Mouse (Mus musculus) mature B cell (primary cell): Measurements from ENCODE around the gene Alkbh7.

Experiments
- in situ Hi-C: fragments of 300-500 bp; cut with MboI; formaldehyde crosslinking; loops from 2 replicates; pipeline ENCODE4 v1.14.3; 2019

The Alkbh7 gene

DNA sequence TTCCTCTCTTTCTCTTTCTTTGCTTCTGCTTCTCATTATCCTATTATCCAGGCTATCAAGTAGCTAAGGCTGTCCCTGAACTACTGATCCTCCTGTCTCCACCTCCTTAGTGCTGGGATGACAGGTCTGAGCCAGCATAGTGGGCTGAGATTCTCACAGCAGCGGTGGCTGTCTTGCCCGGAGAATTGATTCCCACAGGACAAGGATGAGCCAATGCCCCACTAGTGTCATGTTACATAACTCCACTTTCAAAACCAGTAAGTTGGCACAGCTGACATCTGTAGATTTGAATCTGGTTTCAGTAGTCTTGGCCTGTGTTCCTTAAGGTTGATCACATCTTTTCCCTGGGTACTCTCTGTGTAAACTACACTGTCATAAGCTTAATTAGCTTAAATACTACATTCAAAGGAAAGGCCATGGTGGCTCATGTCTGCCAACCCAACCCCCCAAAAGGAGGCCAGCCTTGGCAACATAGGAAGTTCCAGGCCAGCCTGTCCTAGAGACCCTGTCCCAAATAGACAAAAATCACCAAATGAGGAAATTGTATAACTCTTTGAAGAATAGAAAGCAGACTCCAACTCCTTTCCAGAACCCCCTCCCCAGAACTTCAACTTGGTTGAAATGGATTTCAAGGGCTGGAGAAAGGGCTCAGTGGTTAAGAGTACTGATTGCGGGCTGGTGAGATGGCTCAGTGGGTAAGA, 10.9 kb upstream of the Alkbh7 start:
- in situ Hi-C loops = no loop called here

- in situ Hi-C loops = no loop called here
Observed at GRCm38 (mm10) chr17:56988441-56988840, 8.7 kb upstream of the Alkbh7 start.

GRCm38 (mm10) chr17:56988921-56989430, 8.2 kb upstream of the Alkbh7 start:
- in situ Hi-C loops = no loop called here

GRCm38 (mm10) chr17:56989467-56990114, 7.5 kb upstream of the Alkbh7 start:
- in situ Hi-C loops = loop anchor here (10.0 kb wide), 1 partner anchor 345 kb away; no protein-coding TSS in a partner anchor

- in situ Hi-C loops = loop anchor here (10.0 kb wide), 1 partner anchor 345 kb away; no protein-coding TSS in a partner anchor
Observed at GRCm38 (mm10) chr17:56990115-56990746, 6.9 kb upstream of the Alkbh7 start, which contains the start of gene Clpp. TSS of gene Clpp (plus strand) at chr17:56990305.

GRCm38 (mm10) chr17:56990966-56991365, 6.2 kb upstream of the Alkbh7 start:
- in situ Hi-C loops = loop anchor here (10.0 kb wide), 1 partner anchor 344 kb away; no protein-coding TSS in a partner anchor

- in situ Hi-C loops = loop anchor here (5.0 to 10.0 kb wide), 2 partner anchors 172 to 340 kb away; no protein-coding TSS in a partner anchor
Observed at GRCm38 (mm10) chr17:56995046-56995445, 2.1 kb upstream of the Alkbh7 start.

DNA sequence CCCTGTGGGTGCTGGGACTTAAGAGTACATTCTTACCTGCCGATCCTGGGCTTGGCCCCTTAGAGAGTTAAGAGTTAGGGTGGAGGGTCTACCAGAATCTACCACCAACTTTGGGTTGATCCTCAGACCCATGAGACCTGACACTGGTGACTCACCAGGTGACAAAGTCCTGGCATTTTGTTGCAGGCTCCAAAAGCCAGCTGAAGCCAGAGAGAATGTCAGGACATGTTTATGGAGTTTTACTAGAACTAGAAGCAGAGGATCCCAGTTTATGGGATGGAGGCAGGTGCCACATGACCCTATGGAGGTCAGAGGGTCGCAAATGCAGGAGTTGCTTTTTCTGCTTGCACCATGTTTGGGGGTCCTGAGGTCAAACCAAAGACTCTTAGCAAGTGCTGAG, 633 bp upstream of the Alkbh7 start:
- in situ Hi-C loops = loop anchor here (5.0 to 10.0 kb wide), 2 partner anchors 171 to 338 kb away; no protein-coding TSS in a partner anchor

DNA sequence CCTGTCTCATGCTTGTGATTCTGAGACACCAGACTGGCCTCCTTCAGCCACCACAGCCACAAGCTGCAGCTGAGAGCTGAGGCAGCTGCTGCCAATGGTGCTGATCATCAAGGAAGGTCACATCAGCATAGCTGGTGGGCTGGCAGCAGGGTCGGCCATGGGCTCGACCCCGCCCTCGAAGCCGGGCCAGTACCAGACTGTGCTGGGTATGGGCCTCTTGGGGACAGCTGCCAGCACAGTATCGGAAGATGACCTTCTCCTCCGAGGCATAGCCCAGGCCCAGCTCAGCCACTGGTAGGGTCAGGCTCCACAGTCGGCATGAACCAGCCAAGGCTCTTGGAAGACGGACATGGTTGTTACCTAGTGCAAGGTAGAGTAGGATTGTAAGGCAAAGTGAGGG, 2.3 kb downstream of the Alkbh7 start:
- in situ Hi-C loops = loop anchor here (5.0 to 10.0 kb wide), 2 partner anchors 168 to 335 kb away; no protein-coding TSS in a partner anchor

DNA sequence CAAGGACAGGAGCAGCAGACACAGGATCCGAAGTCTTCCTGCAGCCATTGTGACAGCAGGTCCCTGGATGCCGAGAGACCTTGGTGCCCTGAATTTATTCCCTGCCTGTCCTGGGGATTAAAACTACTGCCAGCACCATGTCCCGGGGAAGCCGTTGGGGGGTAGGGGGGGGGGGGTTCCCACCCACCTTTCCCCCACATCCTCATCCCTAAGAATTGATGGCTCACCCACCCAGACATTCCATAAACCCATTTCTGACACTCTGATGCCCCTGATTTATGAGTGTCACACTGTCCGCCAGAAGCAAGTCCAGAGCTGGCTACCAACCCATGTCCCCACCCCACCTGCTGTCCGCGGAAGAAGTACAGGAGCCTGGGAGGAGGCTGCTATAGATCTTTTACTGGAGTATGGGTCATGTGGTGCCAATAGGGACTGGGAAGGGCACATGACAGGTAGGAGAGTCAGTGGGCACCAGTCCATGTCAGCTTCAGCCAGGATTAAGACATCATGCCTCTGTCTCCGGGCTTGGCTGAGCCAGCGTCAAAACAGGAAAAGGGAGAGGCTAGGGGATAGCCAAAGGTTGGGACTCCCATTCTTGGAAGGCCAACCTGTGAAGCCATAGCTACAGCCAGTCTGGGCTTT, 3.0 kb downstream of the Alkbh7 start, which contains the start of gene Pspn:
TSS of gene Pspn (minus strand) at position 51 of the 642 bp plus-strand sequence.
- in situ Hi-C loops = loop anchor here (5.0 to 10.0 kb wide), 2 partner anchors 167 to 335 kb away; no protein-coding TSS in a partner anchor

- in situ Hi-C loops = no loop called here
Observed at GRCm38 (mm10) chr17:57001228-57001627, 4.1 kb downstream of the Alkbh7 start.

GRCm38 (mm10) chr17:57003994-57004393, 6.9 kb downstream of the Alkbh7 start:
- in situ Hi-C loops = no loop called here

DNA sequence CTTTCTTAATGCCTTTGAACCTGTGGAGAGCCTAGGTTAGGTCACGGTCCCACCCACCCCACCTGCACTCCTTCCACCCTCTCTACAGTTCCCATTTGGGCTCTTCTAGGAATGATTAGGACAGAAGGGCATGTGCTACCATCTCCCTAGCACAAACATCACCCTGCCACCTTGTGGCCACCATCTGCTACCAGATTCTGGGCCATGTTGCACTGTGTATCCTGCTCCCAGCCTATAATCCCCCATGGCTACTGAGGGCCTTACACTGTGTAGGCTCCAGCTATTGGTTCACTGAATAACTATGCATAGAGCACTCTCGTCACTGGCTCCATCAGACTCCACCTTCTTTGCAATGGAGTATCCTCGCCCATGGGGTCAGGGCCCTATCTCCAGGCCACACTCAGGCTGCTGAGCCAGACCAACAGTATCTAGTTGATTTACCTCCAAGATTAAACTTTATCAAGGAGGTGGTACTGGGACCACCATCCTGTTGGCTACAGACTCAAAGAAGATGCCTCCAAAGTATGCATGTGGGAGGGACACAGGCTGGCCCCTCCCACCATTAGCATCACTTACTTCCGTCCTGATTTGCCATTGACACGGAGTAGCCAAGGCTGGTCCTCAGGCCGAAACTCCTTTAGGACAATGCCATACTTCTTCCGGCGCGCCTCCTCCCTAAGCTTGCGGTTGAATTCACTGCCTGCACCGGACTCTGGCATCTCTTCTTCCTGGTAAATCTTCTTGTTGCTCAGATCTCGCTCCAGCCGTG, 10.2 kb downstream of the Alkbh7 start:
- in situ Hi-C loops = no loop called here

DNA sequence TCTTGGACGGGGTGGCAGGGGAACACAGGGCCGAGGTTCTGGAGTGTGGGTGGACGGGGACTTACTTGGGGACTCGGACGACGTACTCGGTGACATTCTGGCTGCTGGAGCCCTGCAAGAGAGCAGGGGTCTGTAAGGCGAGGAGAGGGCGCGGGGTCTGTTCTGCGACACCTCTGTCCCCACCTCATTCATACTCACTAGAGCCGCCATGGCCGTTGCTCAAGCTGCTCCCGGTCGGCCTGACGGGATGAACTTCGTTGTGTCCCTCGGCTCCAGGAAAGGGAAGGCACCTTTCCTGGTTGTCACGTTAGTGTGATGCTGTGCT, 13.7 kb downstream of the Alkbh7 start:
- in situ Hi-C loops = no loop called here

- in situ Hi-C loops = no loop called here
Observed at GRCm38 (mm10) chr17:57011236-57012141, 14.3 kb downstream of the Alkbh7 start, which contains the start of the genes Gtf2f1 and Gm17949. TSS of gene Gtf2f1 (minus strand) at chr17:57011288. TSS of gene Gm17949 (plus strand) at chr17:57011469.

- in situ Hi-C loops = no loop called here
Observed at GRCm38 (mm10) chr17:57012245-57012795, 15.2 kb downstream of the Alkbh7 start.

DNA sequence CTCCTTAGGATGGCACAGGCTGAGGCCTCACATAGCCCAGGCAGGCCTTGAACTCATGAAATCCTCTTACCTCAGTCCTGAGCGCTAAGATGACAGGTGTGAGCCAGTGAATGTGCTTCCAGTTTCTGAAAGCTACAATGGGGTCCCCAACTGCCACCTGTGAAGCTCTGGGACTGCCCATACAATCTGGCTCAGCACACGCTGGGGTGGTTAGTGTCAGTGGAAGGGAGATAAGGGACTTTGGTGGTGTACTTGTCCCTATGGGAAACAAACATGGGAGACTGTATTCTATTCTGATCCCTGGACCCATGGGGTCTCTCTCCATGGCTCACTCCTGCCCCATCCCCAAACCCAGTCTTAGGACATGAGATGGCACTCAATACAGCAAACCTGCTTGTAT, 22.6 kb downstream of the Alkbh7 start:
- in situ Hi-C loops = no loop called here

GRCm38 (mm10) chr17:57020960-57021359, 23.8 kb downstream of the Alkbh7 start:
- in situ Hi-C loops = no loop called here

DNA sequence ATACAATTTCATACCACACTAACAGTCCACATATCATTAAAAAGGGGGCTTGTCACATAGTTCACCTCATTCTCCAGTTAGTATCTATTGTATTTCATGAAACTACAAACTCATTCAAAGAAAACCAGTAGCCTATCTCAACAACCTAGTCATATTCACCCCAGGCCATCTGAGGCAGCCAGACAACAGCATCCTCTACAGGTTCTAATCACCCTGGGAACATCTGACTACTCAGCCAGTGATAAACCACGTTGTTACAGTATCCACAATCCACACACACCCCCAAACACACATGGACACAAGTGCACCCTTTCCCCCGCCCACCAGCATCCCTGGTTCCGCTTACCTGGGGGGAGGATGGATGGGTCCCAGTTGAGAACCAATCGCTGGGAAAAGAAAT, 30.3 kb downstream of the Alkbh7 start:
- in situ Hi-C loops = no loop called here
